Mouse (Mus musculus) kidney, embryonic 16.5 days (tissue): ENCODE measurements around the gene Phlpp1. TPM values are rescaled to one million over a fixed set of nuclear protein-coding genes. Genes with fewer than 3 reads are reported as not detected.

ENCODE experiments used
- ATAC-seq: fragments of 200-750 bp; cut with Nextera tagmentation; 2 replicates; pipeline ENCODE4 v1.8.0; 2017; ENCODE audit warnings: moderate TSS enrichment; ENCODE audit not compliant: low FRiP score, low TSS enrichment
- H3K27ac ChIP-seq: fragments of 300-500 bp; sonication (generic); 2 replicates; pipeline ENCODE4 v1.5.1; 2014; ENCODE audit warnings: low read length
- H3K27me3 ChIP-seq: fragments of 300-500 bp; sonication (generic); 2 replicates; pipeline ENCODE4 v1.6.1; 2014; ENCODE audit warnings: low read length, control low read depth, mixed read lengths; ENCODE audit not compliant: insufficient read depth
- H3K36me3 ChIP-seq: fragments of 300-500 bp; sonication (generic); 2 replicates; pipeline ENCODE4 v1.6.1; 2014; ENCODE audit warnings: low read length, control low read depth, mixed read lengths; ENCODE audit not compliant: insufficient read depth
- H3K4me1 ChIP-seq: fragments of 300-500 bp; sonication (generic); 2 replicates; pipeline ENCODE4 v1.6.1; 2014; ENCODE audit warnings: low read length, control low read depth, mixed read lengths; ENCODE audit not compliant: insufficient read depth
- H3K4me2 ChIP-seq: fragments of 300-500 bp; sonication (generic); replicated peaks from 2 replicates; pipeline ENCODE4 v1.6.1; 2014; ENCODE audit warnings: low read depth, low read length
- H3K4me3 ChIP-seq: fragments of 300-500 bp; sonication (generic); 2 replicates; pipeline ENCODE4 v1.5.1; 2014; ENCODE audit warnings: mild to moderate bottlenecking, low read length
- H3K9ac ChIP-seq: fragments of 300-500 bp; sonication (generic); replicated peaks from 2 replicates; pipeline ENCODE4 v1.6.1; 2014; ENCODE audit warnings: low read length
- H3K9me3 ChIP-seq: fragments of 300-500 bp; sonication (generic); 2 replicates; pipeline ENCODE4 v1.6.1; 2016; ENCODE audit warnings: low read length, control low read depth
- WGBS: fragments of 180-500 bp; shearing (Covaris S2); extraction: QIAGEN DNeasy Blood & Tissue Kit; methylation state at CpG from one replicate; pipeline ENCODE4 v1.1.7; 2014; 5-methylcytosine and 5-hydroxymethylcytosine counted together
- polyA plus RNA-seq: library from polyadenylated mRNA; unstranded; fragments of >200 nt; fragmentation: Nextera tagmentation; extraction: Ambion mirVana; gene quantifications from 2 replicates; pipeline ENCODE4 v1.2.1, GENCODE M21; 2015

The Phlpp1 gene
- polyA plus RNA-seq, 1 experiment from 2014 or later: 3.0 TPM

- H3K27me3 ChIP-seq: no peaks in the 10 kb centered on the region
- whole genome bisulfite sequencing: 94% methylated on average over 1 of the region's 1 CpGs
- H3K36me3 ChIP-seq: no peaks in the 10 kb centered on the region
- ATAC-seq: no peak
- H3K4me3 ChIP-seq: no peak overlapping the region
- no peak overlapping the region for H3K9ac ChIP-seq
- H3K9me3 ChIP-seq: no peaks in the 10 kb centered on the region
- no peak overlapping the region for H3K27ac ChIP-seq
- no peak overlapping the region for H3K4me2 ChIP-seq
- no peaks in the 10 kb centered on the region for H3K4me1 ChIP-seq
Measured at GRCm38 (mm10) chr1:106254047-106254446, 82.5 kb downstream of the Phlpp1 start.

- Histone ChIP-seq H3K4me2 (no peak overlapping the region), H3K36me3 (no peaks in the 10 kb centered on the region), H3K9me3 (no peaks in the 10 kb centered on the region), H3K9ac (no peak overlapping the region), H3K4me3 (no peak overlapping the region), H3K4me1 (peaks cover 3% of the 10 kb centered on the region; the same call in 1 of the 2 replicates), H3K27ac (no peak overlapping the region), H3K27me3 (no peaks in the 10 kb centered on the region)
- ATAC-seq: no peak
- 69% methylated on average over 1 of the region's 1 CpGs for WGBS
Measured at GRCm38 (mm10) chr1:106257176-106257575, 85.6 kb downstream of the Phlpp1 start.

- whole genome bisulfite sequencing: 83% methylated on average over 6 of the region's 6 CpGs
- no peaks in the 10 kb centered on the region for H3K36me3 ChIP-seq
- H3K4me3 ChIP-seq: no peak overlapping the region
Measured at GRCm38 (mm10) chr1:106268028-106268799, 96.7 kb downstream of the Phlpp1 start.

GRCm38 (mm10) chr1:106269337-106269736, 97.8 kb downstream of the Phlpp1 start:
- no peak overlapping the region for H3K4me3 ChIP-seq
- ATAC-seq: no peak
- WGBS: 44% methylated on average over 4 of the region's 4 CpGs
- H3K9ac ChIP-seq: no peak overlapping the region
- no peaks in the 10 kb centered on the region for H3K27me3 ChIP-seq
- peaks cover 14% of the 10 kb centered on the region for H3K4me1 ChIP-seq
- H3K4me2 ChIP-seq: no peak overlapping the region
- no peak overlapping the region for H3K27ac ChIP-seq
- H3K9me3 ChIP-seq: no peaks in the 10 kb centered on the region
- H3K36me3 ChIP-seq: no peaks in the 10 kb centered on the region

More at GRCm38 (mm10) chr1:106268028-106268799, 96.7 kb downstream of the Phlpp1 start:
- Histone ChIP-seq H3K27me3 (no peaks in the 10 kb centered on the region), H3K27ac (no peak overlapping the region), H3K4me2 (no peak overlapping the region), H3K9ac (no peak overlapping the region), H3K9me3 (no peaks in the 10 kb centered on the region), H3K4me1 (peaks cover 7% of the 10 kb centered on the region; the same call in 1 of the 2 replicates)
- ATAC-seq: peak; percentile 39; the same call in 1 of the 2 replicates

GRCm38 (mm10) chr1:106272916-106273315, 101.4 kb downstream of the Phlpp1 start:
- no peak overlapping the region for H3K27ac ChIP-seq
- no peaks in the 10 kb centered on the region for H3K9me3 ChIP-seq
- no peak for ATAC-seq
- no peaks in the 10 kb centered on the region for H3K27me3 ChIP-seq
- WGBS: 79% methylated on average over 2 of the region's 2 CpGs
- no peak overlapping the region for H3K4me3 ChIP-seq
- no peak overlapping the region for H3K4me2 ChIP-seq
- no peak overlapping the region for H3K9ac ChIP-seq
- no peaks in the 10 kb centered on the region for H3K36me3 ChIP-seq
- H3K4me1 ChIP-seq: peaks cover 20% of the 10 kb centered on the region

GRCm38 (mm10) chr1:106273801-106274200, 102.2 kb downstream of the Phlpp1 start:
- ATAC-seq: no peak
- WGBS: 60% methylated on average over 6 of the region's 6 CpGs
- H3K4me1 ChIP-seq: peaks cover 17% of the 10 kb centered on the region

GRCm38 (mm10) chr1:106274561-106275001, 103.0 kb downstream of the Phlpp1 start:
- peak overlapping the region; percentile 29; the same call in 1 of the 2 replicates for H3K4me3 ChIP-seq
- H3K27ac ChIP-seq: peak overlapping the region; percentile 50
- peaks cover 13% of the 10 kb centered on the region for H3K4me1 ChIP-seq
- H3K36me3 ChIP-seq: no peaks in the 10 kb centered on the region
- H3K9ac ChIP-seq: no peak overlapping the region
- H3K4me2 ChIP-seq: peak overlapping the region; percentile 39
- WGBS: 12% methylated on average over 10 of the region's 10 CpGs
- ATAC-seq: peak; percentile 78
- no peaks in the 10 kb centered on the region for H3K27me3 ChIP-seq
- H3K9me3 ChIP-seq: no peaks in the 10 kb centered on the region

More at GRCm38 (mm10) chr1:106273801-106274200, 102.2 kb downstream of the Phlpp1 start:
- H3K36me3 ChIP-seq: no peaks in the 10 kb centered on the region
- no peaks in the 10 kb centered on the region for H3K9me3 ChIP-seq
- no peak overlapping the region for H3K4me2 ChIP-seq
- no peaks in the 10 kb centered on the region for H3K27me3 ChIP-seq
- H3K9ac ChIP-seq: no peak overlapping the region
- no peak overlapping the region for H3K27ac ChIP-seq
- H3K4me3 ChIP-seq: no peak overlapping the region

- H3K27ac ChIP-seq: no peak overlapping the region
- no peak overlapping the region for H3K4me2 ChIP-seq
- H3K36me3 ChIP-seq: no peaks in the 10 kb centered on the region
- no peak overlapping the region for H3K4me3 ChIP-seq
- WGBS: 94% methylated on average over 4 of the region's 4 CpGs
- peaks cover 19% of the 10 kb centered on the region for H3K4me1 ChIP-seq
- ATAC-seq: no peak
- H3K9ac ChIP-seq: no peak overlapping the region
- no peaks in the 10 kb centered on the region for H3K27me3 ChIP-seq
- H3K9me3 ChIP-seq: no peaks in the 10 kb centered on the region
Measured at GRCm38 (mm10) chr1:106275142-106275541, 103.6 kb downstream of the Phlpp1 start.

- H3K4me2 ChIP-seq: no peak overlapping the region
- ATAC-seq: no peak
- WGBS: 83% methylated on average over 7 of the region's 7 CpGs
- H3K4me3 ChIP-seq: no peak overlapping the region
- H3K27ac ChIP-seq: no peak overlapping the region
- no peaks in the 10 kb centered on the region for H3K9me3 ChIP-seq
- H3K36me3 ChIP-seq: no peaks in the 10 kb centered on the region
- H3K4me1 ChIP-seq: peaks cover 24% of the 10 kb centered on the region
- no peaks in the 10 kb centered on the region for H3K27me3 ChIP-seq
- no peak overlapping the region for H3K9ac ChIP-seq
Measured at GRCm38 (mm10) chr1:106275731-106276130, 104.2 kb downstream of the Phlpp1 start.

- Histone ChIP-seq H3K36me3 (no peaks in the 10 kb centered on the region), H3K4me3 (no peak overlapping the region), H3K4me2 (no peak overlapping the region), H3K4me1 (peaks cover 24% of the 10 kb centered on the region), H3K27me3 (no peaks in the 10 kb centered on the region), H3K27ac (no peak overlapping the region), H3K9me3 (no peaks in the 10 kb centered on the region), H3K9ac (no peak overlapping the region)
- WGBS: 76% methylated on average over 1 of the region's 1 CpGs
- ATAC-seq: no peak
Measured at GRCm38 (mm10) chr1:106276824-106277223, 105.3 kb downstream of the Phlpp1 start.
